Mouse (Mus musculus) layer of hippocampus, adult 11-12 months (tissue): Measurements from ENCODE around the gene Ralgps2.

ENCODE experiments used
- DNase-seq: peaks from one replicate; pipeline ENCODE4 v3.0.0; 2022; ENCODE audit warnings: low spot score

Ralgps2 gene

DNA sequence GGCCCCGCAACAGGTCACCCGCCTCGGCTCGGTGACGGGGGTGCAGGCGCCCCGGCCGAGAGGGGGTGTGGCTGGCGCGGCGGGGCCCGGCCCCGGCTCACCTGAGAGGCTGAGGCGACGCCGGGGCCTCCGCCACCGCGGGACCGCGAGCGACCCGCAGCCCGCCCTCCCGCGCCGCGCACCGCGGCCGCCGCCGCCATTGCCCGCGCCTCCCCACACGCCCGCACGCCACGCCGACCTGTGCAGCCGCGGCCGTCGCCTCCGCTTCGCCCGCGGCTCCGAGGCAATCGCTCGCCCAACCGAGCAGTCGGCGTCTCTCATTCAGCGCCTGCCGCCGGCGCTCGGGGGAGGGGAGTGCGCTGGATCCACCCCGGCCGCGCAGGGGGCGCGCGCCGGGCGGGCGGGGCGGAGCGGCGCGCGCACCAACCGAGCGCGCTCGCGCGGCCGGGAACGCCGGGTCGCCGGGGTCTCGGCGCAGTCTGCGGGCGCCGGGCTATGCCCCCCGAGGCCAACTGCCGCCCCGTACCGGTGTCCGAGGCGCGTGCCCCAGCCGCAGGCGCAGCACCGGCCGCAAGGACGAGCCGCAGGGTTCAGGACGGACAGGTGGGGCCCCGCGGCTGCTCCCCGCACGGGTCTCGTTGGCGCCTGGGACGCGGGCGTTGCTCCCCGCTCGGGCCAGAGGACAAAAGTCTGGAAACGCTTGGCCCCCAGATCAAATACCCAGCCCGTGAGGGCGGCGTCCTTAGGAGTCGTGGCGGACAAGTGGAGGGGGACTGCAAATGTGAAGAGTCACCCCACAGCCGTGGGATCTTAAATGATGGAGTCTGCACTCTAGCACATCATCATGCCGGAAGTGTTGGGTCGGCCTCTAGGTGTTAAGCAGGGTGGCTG lies at the start of gene Ralgps2:
Gene Ralgps2, minus strand, starts transcription at position 376 of the 891 bp plus-strand sequence.
- DNase-seq = peak; percentile 47

GRCm38 (mm10) chr1:156987576-156987975 lies 48.1 kb upstream of the Ralgps2 start:
- no peak for DNase-seq

DNA sequence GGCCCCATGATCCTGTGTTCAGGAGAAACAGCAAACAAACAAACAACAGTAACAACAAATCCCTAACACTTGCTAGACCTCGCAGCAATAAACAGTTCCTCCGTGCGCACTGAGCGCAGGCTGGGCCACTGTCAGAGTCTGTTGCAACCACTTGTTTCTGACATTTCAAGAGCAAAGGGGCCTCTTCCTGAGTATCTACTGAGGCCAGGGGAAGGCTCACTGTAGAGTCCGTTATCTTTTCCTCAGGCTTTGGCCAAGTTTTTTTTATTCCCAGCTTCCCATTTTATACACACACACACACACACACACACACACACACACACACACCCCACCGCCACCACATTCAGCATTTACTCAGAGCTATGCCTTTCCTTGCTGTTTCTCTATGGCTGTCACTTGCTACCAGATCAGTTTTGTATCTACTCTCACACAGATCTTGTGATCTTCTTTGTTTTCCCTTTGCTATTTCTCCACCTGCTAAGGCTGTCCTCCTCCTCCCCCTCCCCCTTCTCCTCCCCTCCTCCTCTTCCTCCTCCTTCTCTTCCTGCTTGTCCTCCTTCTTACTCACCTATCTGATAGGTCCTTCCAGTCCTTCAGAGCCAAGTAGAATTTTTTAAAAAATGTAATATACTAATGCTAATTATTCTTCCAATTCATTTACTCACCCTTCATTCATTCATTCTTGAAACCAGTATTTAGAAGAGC lies 47.4 kb upstream of the Ralgps2 start:
- DNase-seq = no peak

GRCm38 (mm10) chr1:156985657-156986640 lies 46.5 kb upstream of the Ralgps2 start:
- DNase-seq = no peak

- DNase-seq = no peak
Observed at GRCm38 (mm10) chr1:156983009-156983870, 43.8 kb upstream of the Ralgps2 start.

- no peak for DNase-seq
Observed at GRCm38 (mm10) chr1:156981975-156982374, 42.5 kb upstream of the Ralgps2 start.

- no peak for DNase-seq
Observed at GRCm38 (mm10) chr1:156979722-156980121, 40.3 kb upstream of the Ralgps2 start.

GRCm38 (mm10) chr1:156978656-156979055 lies 39.2 kb upstream of the Ralgps2 start:
- DNase-seq = no peak

DNA sequence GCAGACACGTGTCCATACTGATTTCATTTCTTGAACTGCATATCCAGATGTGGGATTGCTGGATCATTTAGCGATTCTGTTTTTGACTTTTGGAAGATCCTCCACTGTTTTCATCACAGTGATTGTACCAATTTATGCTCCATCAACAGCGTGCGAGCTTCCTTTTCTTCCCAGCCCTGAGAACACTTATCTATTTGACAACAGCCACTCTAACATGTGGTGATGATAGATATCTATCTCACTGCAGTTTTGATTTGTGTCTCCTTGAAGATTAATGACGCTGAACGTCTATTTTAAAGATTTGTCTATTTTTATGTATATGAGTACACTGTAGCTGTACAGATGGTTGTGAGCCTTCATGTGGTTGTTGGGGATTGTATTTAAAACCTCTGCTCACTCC lies 34.4 kb upstream of the Ralgps2 start:
- no peak for DNase-seq

DNA sequence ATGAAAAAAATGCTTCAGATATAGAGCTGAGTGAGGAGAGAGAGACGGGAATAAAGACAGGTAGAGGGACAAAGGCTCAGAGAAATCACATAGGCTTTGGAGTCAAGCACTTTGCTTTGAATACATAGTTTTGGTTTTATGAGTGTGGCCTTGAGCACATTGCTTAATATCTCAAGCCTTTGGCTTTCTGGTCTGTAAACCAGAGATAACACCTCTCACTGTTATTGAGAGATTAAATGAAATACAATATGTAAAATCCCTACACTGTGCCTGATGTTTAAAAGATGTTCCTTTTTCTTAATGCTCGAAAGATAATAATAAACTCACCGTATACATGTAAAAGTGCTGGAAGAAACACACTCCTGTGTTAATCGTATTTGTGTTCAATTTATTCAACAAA lies 33.0 kb upstream of the Ralgps2 start:
- DNase-seq = no peak

DNA sequence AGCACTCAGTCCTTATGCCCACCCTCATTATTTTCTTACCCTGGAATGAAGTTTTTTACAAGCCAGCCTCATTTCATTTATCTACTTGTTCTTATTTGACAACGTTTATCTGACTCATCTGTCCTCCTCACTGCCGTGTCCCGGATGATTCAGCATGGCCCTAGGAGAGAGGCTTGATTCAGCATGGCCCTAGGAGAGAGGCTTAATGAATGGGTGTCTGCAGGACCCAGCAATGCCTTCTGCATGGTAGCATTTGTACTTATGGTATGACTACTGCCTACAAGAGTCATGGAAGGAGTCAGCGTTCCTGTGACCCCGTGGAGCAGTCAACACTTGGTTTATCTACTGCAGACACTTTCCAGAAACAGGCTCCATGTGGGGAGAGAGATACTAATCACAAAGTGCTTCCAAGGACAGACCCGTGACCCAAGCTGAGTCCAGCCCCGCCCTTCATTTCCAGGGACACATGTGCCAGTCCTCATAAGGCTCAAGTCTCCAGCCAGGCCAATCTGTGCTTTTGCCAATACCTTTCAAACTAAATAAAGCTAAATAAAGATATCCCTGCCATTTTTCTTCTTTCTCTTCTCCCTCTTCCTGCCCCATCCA lies 31.9 kb upstream of the Ralgps2 start:
- no peak for DNase-seq

DNA sequence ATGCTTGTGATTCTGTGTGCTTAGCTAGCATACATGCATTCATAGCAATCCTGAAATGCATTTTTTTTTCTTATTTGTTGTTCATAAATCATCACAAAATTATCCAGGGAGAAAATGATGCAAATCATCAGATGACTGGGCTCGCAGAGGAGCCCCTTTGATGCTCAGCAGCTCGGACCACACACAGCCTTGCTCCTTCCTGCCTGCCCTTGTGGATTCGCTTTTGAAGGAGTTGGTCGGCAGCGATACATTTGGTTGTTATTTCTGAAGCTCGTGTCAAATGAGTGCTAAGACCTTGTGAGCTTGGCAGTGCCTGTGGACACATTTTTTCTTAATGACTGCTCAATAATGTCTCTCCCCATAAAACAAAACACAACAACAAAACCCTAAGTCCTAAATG lies 31.2 kb upstream of the Ralgps2 start:
- no peak for DNase-seq

- DNase-seq = no peak
Observed at GRCm38 (mm10) chr1:156968107-156968506, 28.7 kb upstream of the Ralgps2 start.

DNA sequence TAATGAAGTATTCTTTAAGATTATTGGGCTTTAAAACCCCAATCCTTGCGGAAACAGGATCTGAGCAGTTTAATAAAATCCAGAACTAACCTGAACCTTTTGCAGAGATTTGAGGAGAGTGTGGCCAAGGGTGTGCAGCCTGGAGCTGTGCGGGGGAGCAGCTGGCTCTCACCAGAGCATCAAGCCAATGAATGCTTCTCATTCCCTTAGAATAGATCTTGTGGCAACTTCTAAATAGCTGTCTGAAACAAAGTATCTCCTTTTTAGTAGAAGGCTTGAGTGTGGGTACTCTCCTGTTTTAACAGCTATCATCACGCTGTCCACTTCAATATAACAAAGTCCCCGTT lies 25.1 kb upstream of the Ralgps2 start:
- DNase-seq = no peak

- no peak for DNase-seq
Observed at GRCm38 (mm10) chr1:156963871-156964585, 24.6 kb upstream of the Ralgps2 start.

DNA sequence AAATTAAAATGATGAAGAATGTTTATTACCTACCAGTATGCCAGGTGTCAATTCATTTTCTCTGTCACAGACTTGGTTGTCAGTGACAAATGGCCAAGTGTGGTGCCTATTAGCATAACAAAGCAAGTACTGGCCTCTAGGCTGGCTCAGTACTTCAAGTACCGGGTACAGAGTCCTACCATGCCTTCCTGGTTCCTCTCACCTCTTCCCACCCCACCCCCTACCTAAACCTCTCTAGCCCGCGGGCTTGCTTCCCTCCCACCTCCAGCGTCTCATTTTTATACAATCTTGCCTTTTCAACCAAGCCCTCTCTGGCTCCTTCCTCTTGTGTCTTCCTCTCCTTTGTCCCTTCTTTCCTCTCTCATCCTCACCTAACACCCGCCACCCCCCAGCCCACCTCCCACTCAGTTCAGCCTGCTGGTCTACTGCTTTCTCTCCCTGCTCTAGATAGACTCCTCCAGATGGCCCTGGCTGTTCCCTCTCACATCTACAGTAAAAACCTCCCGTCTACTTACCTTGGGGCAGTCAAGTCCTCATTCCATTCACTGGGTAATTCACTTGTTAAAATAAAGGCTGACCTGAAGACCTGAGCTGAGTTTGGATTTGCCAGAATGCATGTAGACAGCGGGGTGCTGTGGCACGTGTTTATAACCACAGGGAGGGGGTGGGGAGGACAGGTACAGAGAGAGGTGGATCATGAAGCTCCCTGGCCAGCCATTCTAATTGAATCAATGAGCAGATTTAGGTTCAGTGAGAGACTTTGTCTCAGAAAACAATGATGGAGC lies 22.2 kb upstream of the Ralgps2 start:
- no peak for DNase-seq

DNA sequence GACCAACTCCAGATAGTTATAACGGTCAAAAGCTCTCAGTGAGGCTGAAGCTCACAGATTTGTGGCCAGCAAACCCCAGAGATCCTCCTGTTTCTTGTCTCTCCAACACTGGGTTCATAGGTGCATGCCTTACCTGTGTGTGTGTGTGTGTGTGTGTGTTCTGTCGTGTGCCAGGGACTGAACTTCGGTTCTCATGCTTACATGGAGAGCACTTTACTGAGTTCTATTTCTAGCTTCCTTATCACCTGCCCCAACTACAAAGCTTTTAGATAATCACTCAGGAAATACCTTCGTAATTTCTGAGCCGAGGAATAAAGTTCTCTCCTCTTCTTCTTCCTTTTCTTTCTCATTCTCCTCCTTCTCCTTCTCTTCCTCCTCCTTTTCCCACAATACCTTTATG lies 19.6 kb upstream of the Ralgps2 start:
- DNase-seq = no peak

DNA sequence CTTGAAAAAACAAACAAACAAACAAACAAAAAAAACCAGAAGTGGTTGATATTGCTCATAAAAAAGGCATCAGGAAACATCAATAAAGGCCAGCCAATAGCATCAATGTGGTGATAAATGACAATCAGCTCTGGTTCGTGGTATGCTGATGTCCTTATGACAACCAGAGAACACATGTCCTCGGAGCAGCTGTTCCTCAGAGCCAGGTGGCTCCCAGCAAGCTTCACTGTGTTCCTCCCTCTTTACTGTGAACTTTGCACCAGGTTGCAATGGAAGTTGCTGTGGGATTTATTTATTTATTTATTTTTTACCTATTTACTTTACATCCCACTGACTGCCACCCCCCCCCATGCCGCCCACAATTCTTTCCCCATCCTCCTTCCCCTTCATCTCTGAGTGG lies 17.9 kb upstream of the Ralgps2 start:
- DNase-seq = no peak
